Mouse (Mus musculus) erythroblast, embryonic 14.5 days (primary cell): ENCODE data around the gene Mnd1.

Experiments used
- GATA1 ChIP-seq: IDR thresholded peaks from 2 replicates; pipeline ENCODE4 v1.6.1; 2012; ENCODE audit warnings: low read length, inconsistent platforms, mixed read lengths
- TAL1 ChIP-seq: IDR thresholded peaks from 3 replicates; pipeline ENCODE4 v1.6.1; 2012; ENCODE audit warnings: low read length, inconsistent platforms, mixed read lengths

DNA sequence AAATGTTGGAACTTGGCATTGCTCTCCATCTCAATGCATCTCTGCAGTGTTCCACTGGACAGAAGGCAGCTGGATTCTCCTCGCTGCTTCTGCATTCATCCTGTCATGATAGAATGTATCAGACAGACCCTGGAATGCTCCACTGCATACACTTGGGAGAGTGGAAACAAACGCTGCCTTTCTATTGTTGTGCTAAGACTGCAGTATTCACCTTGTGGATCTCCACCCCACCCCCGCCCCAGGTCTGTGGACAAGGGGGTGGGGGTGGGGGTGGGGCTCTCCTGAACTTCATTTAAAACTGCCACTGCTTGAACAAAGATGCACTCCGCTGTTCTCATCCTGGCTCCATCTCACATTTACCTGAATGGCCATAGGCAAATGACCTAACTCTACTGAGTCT, 38.3 kb upstream of the Mnd1 start:
- TF ChIP-seq GATA1 (no peak), TAL1 (no peak)
